Mouse (Mus musculus): ENCODE data around the gene Oprm1. TPM values are rescaled to one million over a fixed set of nuclear protein-coding genes. Genes with fewer than 3 reads are reported as not detected.

Gene Oprm1
- polyA plus RNA-seq, 1 experiment from 2014 or later: 0.82 TPM

DNA sequence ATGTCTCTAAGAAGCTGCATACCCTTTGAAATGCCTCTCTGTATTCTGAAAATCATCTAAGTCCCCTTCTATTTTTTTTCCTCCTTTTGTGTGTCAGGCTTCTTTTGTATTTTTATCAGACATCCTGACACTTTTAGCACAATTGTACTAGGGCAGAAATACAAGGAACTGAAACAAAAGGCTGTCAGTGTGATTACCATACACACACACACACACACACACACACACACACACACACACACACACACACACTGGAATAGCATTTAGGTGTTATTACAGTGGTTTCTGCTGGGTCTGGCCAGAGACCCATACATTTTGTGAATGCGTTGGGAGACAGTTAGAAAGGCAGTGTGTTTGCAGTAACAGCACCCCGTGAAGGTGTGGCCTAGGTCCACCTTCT, 275.2 kb downstream of the Oprm1 start:
- H3K27ac ChIP-seq: no peak overlapping the region
- H3K9me3 ChIP-seq: no peaks in the 10 kb centered on the region
- no peak for ATAC-seq
- H3K4me1 ChIP-seq (replicated peaks): no peaks in the 10 kb centered on the region
- no peak overlapping the region for H3K9ac ChIP-seq (replicated peaks)
- no peaks in the 10 kb centered on the region for H3K27me3 ChIP-seq
- no peak overlapping the region for H3K4me2 ChIP-seq (replicated peaks)
- no peak overlapping the region for H3K4me3 ChIP-seq (replicated peaks)
- 90% methylated on average over 2 of the region's 2 CpGs for WGBS
- no peaks in the 10 kb centered on the region for H3K36me3 ChIP-seq

DNA sequence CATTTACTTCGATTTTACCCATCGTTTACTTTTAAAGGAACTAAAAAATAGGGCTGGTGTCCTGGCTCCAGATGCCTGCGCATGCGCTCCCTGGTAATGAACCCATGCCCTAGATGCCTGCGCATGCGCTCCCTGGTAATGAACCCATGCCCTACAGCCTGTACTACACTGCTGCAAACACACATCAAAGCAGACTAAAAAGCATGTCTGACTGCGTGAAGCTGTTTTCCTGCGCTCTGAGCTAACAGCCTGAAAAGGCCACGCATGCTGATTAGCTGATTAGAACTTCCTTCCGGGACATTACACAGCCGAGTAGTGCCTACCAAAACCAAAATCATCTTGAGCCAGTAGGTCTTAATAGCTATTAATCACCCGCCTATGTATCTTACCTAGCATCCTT, 277.2 kb downstream of the Oprm1 start:
- no peak overlapping the region for H3K4me3 ChIP-seq (replicated peaks)
- no peak overlapping the region for H3K4me2 ChIP-seq (replicated peaks)
- 76% methylated on average over 12 of the region's 12 CpGs for WGBS
- no peaks in the 10 kb centered on the region for H3K27me3 ChIP-seq
- 0 out of 2 replicates have a peak, but pooled peaks have one; percentile 53 for ATAC-seq
- H3K4me1 ChIP-seq (replicated peaks): no peaks in the 10 kb centered on the region
- H3K9me3 ChIP-seq: no peaks in the 10 kb centered on the region
- no peaks in the 10 kb centered on the region for H3K36me3 ChIP-seq
- no peak overlapping the region for H3K9ac ChIP-seq (replicated peaks)
- H3K27ac ChIP-seq: no peak overlapping the region

DNA sequence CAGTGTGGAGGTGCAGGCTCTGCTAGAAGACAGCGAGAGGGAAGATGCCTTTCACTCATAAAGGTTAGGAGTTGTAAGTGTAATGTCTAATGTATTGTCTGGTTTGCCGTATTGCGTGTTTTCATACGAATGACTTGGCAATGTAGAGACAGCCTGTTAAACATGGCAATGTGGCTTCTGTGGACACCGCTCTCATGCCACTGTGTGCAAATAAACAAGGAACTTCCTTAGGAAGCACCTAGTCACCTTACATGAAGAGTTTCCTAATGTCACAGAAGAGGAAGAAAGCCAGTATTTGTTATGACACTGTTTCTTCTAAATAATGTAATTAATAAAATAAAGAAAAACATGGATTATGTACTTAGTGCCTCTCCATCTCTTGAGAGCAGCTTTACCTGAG, 278.9 kb downstream of the Oprm1 start:
- Histone ChIP-seq H3K4me1 (replicated peaks) (no peaks in the 10 kb centered on the region), H3K4me2 (replicated peaks) (no peak overlapping the region), H3K27ac (no peak overlapping the region), H3K9ac (replicated peaks) (no peak overlapping the region), H3K27me3 (no peaks in the 10 kb centered on the region), H3K9me3 (no peaks in the 10 kb centered on the region), H3K36me3 (no peaks in the 10 kb centered on the region), H3K4me3 (replicated peaks) (no peak overlapping the region)
- WGBS: 94% methylated on average over 5 of the region's 5 CpGs
- no peak for ATAC-seq

DNA sequence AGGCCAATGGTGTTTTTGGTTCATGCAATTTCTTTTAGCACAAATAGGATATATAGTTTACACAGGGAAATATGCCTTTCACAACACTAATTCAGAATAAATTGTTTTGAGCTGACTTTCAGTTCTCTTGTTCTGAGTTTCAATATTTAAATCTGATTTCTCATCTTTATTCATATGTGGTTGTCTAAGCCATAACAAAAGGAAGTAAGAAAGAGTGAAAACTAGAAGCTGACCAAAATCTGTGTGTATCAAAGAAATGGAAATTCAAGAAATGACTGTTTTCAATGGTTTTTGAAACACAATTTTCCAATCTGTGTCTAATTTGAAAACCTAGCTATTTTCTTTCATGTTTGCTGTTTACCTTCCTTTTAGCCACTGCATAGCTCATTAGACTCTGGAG, 282.7 kb downstream of the Oprm1 start:
- H3K27me3 ChIP-seq: no peaks in the 10 kb centered on the region
- no peaks in the 10 kb centered on the region for H3K4me1 ChIP-seq (replicated peaks)
- H3K4me2 ChIP-seq (replicated peaks): no peak overlapping the region
- no peaks in the 10 kb centered on the region for H3K36me3 ChIP-seq
- H3K4me3 ChIP-seq (replicated peaks): no peak overlapping the region
- ATAC-seq: no peak
- no peaks in the 10 kb centered on the region for H3K9me3 ChIP-seq
- no peak overlapping the region for H3K27ac ChIP-seq
- no peak overlapping the region for H3K9ac ChIP-seq (replicated peaks)

DNA sequence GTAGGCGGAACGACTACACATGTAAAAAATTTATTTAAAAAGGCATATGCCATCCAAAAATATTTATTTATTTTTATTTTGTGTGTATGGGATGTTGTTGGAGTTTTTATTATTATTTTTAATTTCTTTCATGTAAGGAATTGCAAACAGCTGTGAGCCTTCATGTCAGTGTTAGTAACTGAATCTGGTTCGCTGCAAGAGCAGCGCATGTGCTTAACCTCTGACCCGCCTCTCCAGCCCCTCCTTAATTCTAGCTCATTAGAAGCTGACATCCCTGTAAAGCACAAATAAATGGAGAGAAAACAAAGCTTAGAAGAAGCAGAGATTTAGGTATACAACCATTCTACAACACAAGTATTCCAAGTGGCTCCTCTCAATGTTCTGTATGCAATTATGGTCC, 285.6 kb downstream of the Oprm1 start:
- Histone ChIP-seq H3K4me1 (replicated peaks) (no peaks in the 10 kb centered on the region), H3K36me3 (no peaks in the 10 kb centered on the region), H3K27me3 (no peaks in the 10 kb centered on the region), H3K27ac (no peak overlapping the region), H3K4me2 (replicated peaks) (no peak overlapping the region), H3K9me3 (no peaks in the 10 kb centered on the region), H3K9ac (replicated peaks) (no peak overlapping the region), H3K4me3 (replicated peaks) (no peak overlapping the region)
- 75% methylated on average over 5 of the region's 5 CpGs for WGBS
- ATAC-seq: no peak

DNA sequence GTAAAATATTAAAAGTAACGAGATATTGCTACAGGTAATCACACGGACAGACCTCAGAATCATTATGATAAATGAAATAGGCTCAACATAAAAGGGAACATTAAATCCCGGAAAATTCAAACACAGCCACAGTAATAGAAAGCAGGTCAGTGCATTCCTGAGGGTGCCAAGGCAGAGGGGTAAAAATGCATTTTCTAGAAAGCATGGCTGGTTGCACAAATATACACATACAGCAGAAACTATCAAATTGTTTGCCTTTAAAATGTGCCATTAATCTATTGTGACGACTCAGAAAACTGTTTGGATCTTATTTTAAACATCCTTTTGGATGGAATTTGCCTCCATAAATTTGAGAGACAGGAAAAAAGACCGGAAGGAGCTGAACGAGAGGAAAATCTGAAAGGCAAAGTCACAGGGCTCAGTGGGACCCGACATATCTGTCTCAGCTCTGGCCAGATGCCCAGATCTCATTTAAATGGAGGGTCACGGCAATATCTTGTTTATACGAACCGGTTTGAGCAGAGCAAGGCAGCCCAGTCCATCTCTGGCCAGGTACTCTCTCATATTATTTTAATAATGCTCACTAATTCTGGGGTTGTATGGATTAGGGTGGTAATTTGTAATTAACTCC, 289.1 kb downstream of the Oprm1 start:
- 61% methylated on average over 10 of the region's 10 CpGs for WGBS
- H3K9me3 ChIP-seq: no peaks in the 10 kb centered on the region
- H3K27me3 ChIP-seq: no peaks in the 10 kb centered on the region
- no peaks in the 10 kb centered on the region for H3K36me3 ChIP-seq
- H3K27ac ChIP-seq: no peak overlapping the region
- H3K9ac ChIP-seq (replicated peaks): no peak overlapping the region
- H3K4me2 ChIP-seq (replicated peaks): no peak overlapping the region
- H3K4me1 ChIP-seq (replicated peaks): peaks cover 4% of the 10 kb centered on the region
- peak; percentile 71; the same call in 1 of the 2 replicates for ATAC-seq
- H3K4me3 ChIP-seq (replicated peaks): no peak overlapping the region

DNA sequence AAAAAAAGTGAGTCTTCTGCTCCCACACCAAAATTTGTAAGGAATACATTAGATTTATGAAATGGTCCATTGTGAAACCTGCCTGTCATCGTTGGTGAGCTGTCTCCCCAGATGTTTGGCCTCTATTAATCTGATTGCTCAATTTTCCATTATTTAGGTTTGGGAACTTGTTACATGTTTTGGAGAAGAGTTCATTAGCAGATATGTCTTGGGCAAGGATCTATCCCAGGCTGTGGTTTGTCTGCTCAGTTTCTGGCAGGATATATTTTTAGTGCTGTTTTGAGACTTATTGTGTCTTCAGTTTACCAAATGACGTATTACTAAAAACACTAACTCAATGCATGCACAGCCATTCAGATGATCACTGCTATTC, 289.6 kb downstream of the Oprm1 start:
- Histone ChIP-seq H3K36me3 (no peaks in the 10 kb centered on the region), H3K27me3 (no peaks in the 10 kb centered on the region), H3K4me2 (replicated peaks) (no peak overlapping the region), H3K4me1 (replicated peaks) (peaks cover 9% of the 10 kb centered on the region), H3K4me3 (replicated peaks) (no peak overlapping the region), H3K9ac (replicated peaks) (no peak overlapping the region), H3K27ac (no peak overlapping the region), H3K9me3 (no peaks in the 10 kb centered on the region)
- ATAC-seq: no peak
- 81% methylated on average over 2 of the region's 2 CpGs for WGBS

DNA sequence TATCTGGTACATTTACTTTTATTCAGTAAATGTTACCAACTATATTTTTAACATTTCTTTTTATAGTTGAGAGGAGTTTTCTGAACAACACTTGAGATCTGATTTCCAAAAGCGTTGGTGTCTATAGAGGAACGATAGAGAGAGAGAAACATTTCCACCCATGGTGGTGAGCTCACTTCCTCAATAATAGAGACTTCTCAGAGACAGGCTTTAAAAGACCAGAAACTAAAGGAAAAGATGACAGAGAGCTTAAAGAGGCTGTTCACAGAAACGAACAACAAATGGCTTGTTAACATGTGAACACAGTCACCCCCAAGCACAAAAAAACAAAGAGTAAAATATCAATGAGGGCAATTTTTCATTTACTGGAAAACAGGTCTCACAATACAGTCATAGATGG, 291.6 kb downstream of the Oprm1 start:
- WGBS: 78% methylated on average over 3 of the region's 3 CpGs
- H3K9me3 ChIP-seq: no peaks in the 10 kb centered on the region
- H3K4me1 ChIP-seq (replicated peaks): peaks cover 9% of the 10 kb centered on the region
- no peak overlapping the region for H3K4me2 ChIP-seq (replicated peaks)
- ATAC-seq: no peak
- H3K27me3 ChIP-seq: no peaks in the 10 kb centered on the region
- H3K36me3 ChIP-seq: no peaks in the 10 kb centered on the region
- H3K9ac ChIP-seq (replicated peaks): no peak overlapping the region
- H3K4me3 ChIP-seq (replicated peaks): no peak overlapping the region
- H3K27ac ChIP-seq: no peak overlapping the region

DNA sequence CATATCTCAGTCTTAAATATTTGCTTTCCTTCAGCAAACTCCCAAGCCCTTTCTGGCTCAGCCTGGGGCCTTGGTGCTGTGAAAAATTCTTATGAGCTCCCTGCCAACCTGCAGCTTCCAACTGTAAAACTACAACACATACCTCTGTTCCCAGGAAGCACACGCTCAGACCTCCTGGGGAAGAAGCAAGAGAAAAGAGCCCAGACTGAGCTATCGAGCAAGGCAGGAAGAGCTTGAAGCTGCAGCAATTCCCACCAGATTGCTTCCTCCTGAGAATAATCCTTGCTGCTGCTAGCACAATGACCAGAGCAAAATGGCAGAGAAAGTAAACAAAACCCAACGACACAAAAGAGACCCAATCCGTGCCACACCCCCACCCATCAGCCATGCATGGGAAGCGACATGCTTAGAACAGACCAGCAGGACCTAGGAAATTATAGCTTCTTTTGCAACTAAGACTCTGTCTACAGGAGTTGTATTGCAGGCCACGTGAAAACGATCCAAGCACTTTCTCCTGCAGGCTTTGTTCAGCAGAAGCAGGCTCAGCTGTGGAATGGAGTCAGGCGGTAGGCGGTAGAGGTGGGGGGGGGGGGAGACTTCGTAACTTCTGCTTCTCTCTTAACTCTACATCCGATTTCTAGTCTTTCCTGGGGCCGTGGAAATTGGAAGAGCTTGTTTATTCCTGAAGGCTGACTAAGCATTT, 294.2 kb downstream of the Oprm1 start, which contains the start of gene Ipcef1:
Gene Ipcef1 (minus strand): TSS at position 164 of the 703 bp plus-strand sequence.
- Histone ChIP-seq H3K4me3 (replicated peaks) (no peak within 1 kb of the TSS), H3K27ac (no peak within 1 kb of the TSS), H3K9me3 (no peaks in the 10 kb centered on the region), H3K36me3 (no peaks in the 10 kb centered on the region), H3K9ac (replicated peaks) (no peak within 1 kb of the TSS), H3K4me2 (replicated peaks) (peak within 1 kb of the TSS; percentile 29), H3K27me3 (no peaks in the 10 kb centered on the region), H3K4me1 (replicated peaks) (peaks cover 9% of the 10 kb centered on the region)
- 12% methylated on average over 12 of the region's 12 CpGs for WGBS
- peak; percentile 50 for ATAC-seq

DNA sequence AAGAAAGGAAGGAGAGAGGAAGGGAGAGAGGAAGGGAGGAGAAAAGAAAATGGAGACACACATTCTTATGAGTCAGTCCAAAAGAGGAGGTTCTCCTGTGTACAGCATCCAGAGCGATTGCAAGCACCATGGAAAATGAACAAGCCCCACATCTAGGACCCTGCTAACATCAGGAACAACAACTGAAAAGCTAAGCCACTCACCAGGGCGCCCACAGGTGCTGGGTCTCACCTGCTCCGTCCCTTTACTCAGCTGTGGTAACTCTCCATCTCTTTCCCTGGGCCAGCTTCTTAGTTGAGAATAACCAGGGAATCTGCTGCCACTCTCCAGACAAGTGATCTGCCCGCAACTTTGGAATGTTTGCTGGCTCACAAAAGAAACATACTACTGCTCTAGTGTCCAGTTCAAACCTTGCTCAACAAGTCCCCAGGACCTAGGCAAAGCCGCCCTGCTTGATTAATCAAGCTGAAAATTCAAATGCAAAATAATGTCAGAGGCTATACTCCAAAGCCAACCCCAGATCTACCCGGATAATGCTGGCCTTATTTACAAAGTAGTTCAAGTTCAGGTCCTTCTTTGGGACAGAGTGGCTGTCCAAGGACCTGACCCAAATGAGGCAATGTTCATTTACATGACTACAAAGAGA, 296.4 kb downstream of the Oprm1 start:
- ATAC-seq: no peak
- Histone ChIP-seq H3K27me3 (no peaks in the 10 kb centered on the region), H3K4me1 (replicated peaks) (peaks cover 9% of the 10 kb centered on the region), H3K27ac (no peak overlapping the region), H3K9me3 (no peaks in the 10 kb centered on the region), H3K4me2 (replicated peaks) (no peak overlapping the region), H3K36me3 (no peaks in the 10 kb centered on the region), H3K9ac (replicated peaks) (no peak overlapping the region), H3K4me3 (replicated peaks) (no peak overlapping the region)
- WGBS: 74% methylated on average over 6 of the region's 6 CpGs

DNA sequence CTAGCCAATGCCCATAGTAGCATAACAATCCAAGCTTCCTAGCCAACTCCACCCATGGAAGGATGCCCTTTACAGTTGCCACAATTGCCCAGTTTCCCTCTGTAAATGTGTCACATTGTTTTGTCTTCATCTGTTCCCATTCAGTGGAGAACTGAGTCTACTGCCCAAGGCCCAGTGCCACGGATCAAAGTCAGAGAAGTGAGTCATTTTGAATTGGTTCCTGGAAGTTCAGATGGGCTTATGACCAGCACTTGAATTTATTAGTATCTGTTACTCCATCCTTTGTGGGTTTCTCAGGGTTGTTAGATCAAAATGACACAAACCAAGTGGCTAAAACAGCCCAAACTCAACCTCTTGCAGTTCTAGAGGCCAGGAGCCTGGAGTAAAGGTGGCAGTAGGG, 299.2 kb downstream of the Oprm1 start:
- Histone ChIP-seq H3K4me1 (replicated peaks) (peaks cover 4% of the 10 kb centered on the region), H3K9me3 (no peaks in the 10 kb centered on the region), H3K27me3 (no peaks in the 10 kb centered on the region), H3K4me3 (replicated peaks) (no peak overlapping the region), H3K4me2 (replicated peaks) (no peak overlapping the region), H3K9ac (replicated peaks) (no peak overlapping the region), H3K27ac (no peak overlapping the region), H3K36me3 (no peaks in the 10 kb centered on the region)
- 89% methylated on average over 1 of the region's 1 CpGs for WGBS
- no peak for ATAC-seq

DNA sequence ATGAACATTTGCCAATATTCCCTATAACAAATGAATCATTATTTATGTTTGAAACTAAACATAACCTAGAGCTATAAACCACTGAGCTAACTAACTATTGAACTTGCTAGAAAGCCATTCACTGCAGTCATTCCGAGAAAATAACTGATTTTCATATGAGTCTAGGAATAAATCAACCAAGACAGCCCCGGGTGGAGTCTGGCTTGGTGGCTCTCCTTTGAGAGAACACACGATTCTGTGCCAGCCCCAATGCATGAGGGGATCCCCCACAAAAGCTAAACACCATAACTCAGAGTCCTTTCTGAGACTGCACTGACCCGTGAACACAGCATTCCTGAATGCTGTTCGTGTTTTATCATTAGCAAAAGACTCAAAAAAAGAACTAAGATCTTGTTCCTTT, 302.0 kb downstream of the Oprm1 start:
- no peak overlapping the region for H3K4me2 ChIP-seq (replicated peaks)
- no peaks in the 10 kb centered on the region for H3K9me3 ChIP-seq
- H3K27ac ChIP-seq: no peak overlapping the region
- ATAC-seq: no peak
- 67% methylated on average over 5 of the region's 5 CpGs for WGBS
- H3K4me1 ChIP-seq (replicated peaks): no peaks in the 10 kb centered on the region
- H3K36me3 ChIP-seq: no peaks in the 10 kb centered on the region
- H3K27me3 ChIP-seq: no peaks in the 10 kb centered on the region
- H3K9ac ChIP-seq (replicated peaks): no peak overlapping the region
- no peak overlapping the region for H3K4me3 ChIP-seq (replicated peaks)
